Mouse (Mus musculus): ENCODE data around the gene Myo1h. TPM values are rescaled to one million over a fixed set of nuclear protein-coding genes. Genes with fewer than 3 reads are reported as not detected.

Myo1h gene
- polyA plus RNA-seq, 1 experiment from 2014 or later = 0.28 TPM

DNA sequence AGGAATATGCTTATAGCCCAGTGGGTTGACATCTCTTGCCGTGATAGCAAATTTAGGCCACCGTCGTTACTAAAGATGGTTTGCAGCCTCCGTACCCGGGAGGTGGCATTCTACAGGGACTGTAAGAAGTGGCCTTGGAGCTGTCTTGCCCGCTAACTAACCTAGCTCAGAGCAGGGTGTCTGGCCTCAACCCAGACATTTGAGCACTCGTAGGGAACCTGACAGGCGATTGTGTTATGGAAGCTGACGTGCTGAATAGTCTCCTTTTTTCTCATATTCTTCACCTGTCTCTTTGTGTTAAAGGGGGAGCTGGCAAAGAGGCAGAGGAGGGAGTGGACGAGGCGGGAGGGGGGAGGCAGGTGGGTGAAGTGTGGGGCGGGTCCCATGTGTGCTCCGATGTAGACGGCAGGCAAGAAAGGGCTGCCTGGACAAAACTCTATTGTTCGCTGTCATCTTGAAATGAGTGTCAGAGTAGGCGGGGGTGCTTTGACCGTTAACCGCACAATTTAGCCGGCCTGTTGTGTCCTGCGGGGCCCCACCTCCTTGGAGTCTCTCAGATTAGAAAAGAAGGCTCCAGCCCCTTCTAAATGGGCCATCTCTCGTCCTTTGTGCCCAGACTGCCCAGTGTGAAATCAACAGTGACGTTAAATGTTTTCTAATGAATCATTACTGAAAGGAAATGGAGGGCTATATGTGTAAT, 10.3 kb downstream of the Myo1h start:
- Histone ChIP-seq H3K4me3 (ENCODE audit: low read depth, low read length) (no peak overlapping the region), H3K9me3 (ENCODE audit: low read length) (no peaks in the 10 kb centered on the region), H3K27ac (ENCODE audit: low read depth) (no peak overlapping the region), H3K9ac (replicated peaks) (no peak overlapping the region), H3K4me1 (ENCODE audit: insufficient read depth) (no peaks in the 10 kb centered on the region), H3K36me3 (replicated peaks; ENCODE audit: insufficient read depth, low read length) (no peaks in the 10 kb centered on the region), H3K4me2 (ENCODE audit: low read depth, low read length) (no peak overlapping the region), H3K27me3 (ENCODE audit: insufficient read depth, low read length) (no peaks in the 10 kb centered on the region)
- 78% methylated on average over 22 of the region's 22 CpGs for WGBS (ENCODE audit: insufficient replicate concordance)
- ATAC-seq (no peak), DNase-seq (no peak)
- TF ChIP-seq EP300 (IDR thresholded peaks at IDR 0.05; ENCODE audit: low read depth) (no peak), CTCF (IDR thresholded peaks at IDR 0.05; ENCODE audit: low read depth) (no peak)

DNA sequence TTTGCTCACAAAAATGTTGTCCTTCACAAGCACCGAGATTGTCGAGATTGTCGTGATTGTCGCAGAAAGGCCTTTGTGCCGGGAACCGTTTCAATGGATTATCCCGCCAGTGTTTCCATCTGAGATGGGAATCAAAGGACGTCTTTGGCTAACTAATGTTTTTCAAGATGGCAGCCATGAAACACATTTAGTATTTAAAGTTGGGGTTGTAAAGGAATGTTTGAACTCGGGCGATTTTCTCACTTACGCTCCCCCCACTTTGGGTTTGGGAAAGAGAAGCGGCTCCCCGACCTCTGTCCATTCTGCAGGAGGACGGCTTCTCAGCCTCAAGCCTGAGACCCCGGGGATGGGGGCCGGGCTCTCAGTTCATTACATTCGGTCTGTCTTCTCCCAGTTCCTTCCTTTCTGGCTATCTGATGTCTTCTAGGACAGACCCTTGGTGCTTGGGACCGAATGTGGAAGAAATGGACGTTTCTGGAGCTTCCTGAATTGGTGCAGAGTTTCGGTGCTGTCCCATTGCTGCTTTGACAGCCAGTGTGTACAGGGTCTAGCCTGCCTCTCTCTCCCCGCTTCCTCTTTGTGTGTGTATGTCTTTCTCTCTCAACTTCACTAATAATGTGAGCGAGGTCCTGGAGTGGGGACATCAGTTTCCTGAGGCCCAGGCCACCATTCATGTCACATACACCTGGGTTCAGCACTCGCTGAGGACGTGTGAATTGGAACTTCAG, 11.1 kb downstream of the Myo1h start:
- TF ChIP-seq CTCF (IDR thresholded peaks at IDR 0.05; ENCODE audit: low read depth) = no peak
- no peak for TF ChIP-seq EP300 (IDR thresholded peaks at IDR 0.05; ENCODE audit: low read depth)
- Histone ChIP-seq H3K4me2 (ENCODE audit: low read depth, low read length) (no peak overlapping the region), H3K9ac (replicated peaks) (no peak overlapping the region), H3K36me3 (replicated peaks; ENCODE audit: insufficient read depth, low read length) (no peaks in the 10 kb centered on the region), H3K9me3 (ENCODE audit: low read length) (no peaks in the 10 kb centered on the region), H3K4me3 (ENCODE audit: low read depth, low read length) (no peak overlapping the region), H3K27ac (ENCODE audit: low read depth) (no peak overlapping the region), H3K27me3 (ENCODE audit: insufficient read depth, low read length) (no peaks in the 10 kb centered on the region), H3K4me1 (ENCODE audit: insufficient read depth) (no peaks in the 10 kb centered on the region)
- ATAC-seq = no peak
- no peak for DNase-seq
- 74% methylated on average over 24 of the region's 24 CpGs for WGBS (ENCODE audit: insufficient replicate concordance)

DNA sequence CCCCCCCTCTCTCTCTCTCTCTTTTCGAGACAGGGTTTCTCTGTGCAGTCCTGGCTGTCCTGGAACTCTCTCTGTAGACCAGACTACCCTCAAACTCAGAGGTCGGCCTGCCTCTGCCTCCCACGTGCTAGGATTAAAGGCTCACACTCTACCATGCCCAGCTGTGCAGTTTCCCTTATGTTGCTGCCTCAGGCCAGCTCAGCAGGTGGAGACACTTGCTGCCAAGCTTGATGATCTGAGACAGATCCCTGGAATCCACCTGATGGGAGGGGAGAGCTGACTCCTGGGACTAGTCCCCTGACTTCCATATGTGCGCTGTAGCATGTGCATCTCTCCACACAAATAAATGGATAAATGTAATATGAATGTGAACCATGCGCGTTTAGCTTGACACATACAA, 14.2 kb downstream of the Myo1h start:
- H3K36me3 ChIP-seq (replicated peaks; ENCODE audit: insufficient read depth, low read length) = no peaks in the 10 kb centered on the region
- H3K27me3 ChIP-seq (ENCODE audit: insufficient read depth, low read length) = no peaks in the 10 kb centered on the region
- no peak for DNase-seq
- no peak overlapping the region for H3K4me3 ChIP-seq (ENCODE audit: low read depth, low read length)
- H3K4me2 ChIP-seq (ENCODE audit: low read depth, low read length) = no peak overlapping the region
- H3K9ac ChIP-seq (replicated peaks) = no peak overlapping the region
- H3K4me1 ChIP-seq (ENCODE audit: insufficient read depth) = no peaks in the 10 kb centered on the region
- ATAC-seq = no peak
- WGBS (ENCODE audit: insufficient replicate concordance) = 66% methylated on average over 6 of the region's 6 CpGs
- H3K9me3 ChIP-seq (ENCODE audit: low read length) = no peaks in the 10 kb centered on the region
- no peak overlapping the region for H3K27ac ChIP-seq (ENCODE audit: low read depth)
- TF ChIP-seq CTCF (IDR thresholded peaks at IDR 0.05; ENCODE audit: low read depth) (no peak), EP300 (IDR thresholded peaks at IDR 0.05; ENCODE audit: low read depth) (no peak)

DNA sequence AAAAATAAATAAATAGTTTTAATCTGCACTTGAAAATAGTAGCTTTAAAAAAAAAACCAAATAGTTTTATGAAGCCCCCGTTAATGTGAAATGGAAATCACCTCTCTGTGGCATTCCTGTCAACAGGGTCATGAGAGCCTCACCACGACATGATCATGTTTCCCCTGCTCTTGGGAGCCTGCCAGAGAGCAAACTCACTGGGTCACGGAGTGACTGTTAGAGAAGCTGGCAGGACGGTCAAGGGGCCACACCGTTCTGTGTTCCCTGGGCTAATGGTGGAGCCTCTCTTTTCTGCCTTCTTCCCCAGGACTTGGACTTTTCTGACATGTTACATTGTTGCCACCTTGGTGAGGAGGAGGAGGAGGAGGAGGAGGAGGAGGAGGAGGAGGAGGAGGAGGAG, 17.5 kb downstream of the Myo1h start:
- Histone ChIP-seq H3K4me3 (ENCODE audit: low read depth, low read length) (no peak overlapping the region), H3K27me3 (ENCODE audit: insufficient read depth, low read length) (no peaks in the 10 kb centered on the region), H3K27ac (ENCODE audit: low read depth) (no peak overlapping the region), H3K9ac (replicated peaks) (no peak overlapping the region), H3K4me2 (ENCODE audit: low read depth, low read length) (no peak overlapping the region), H3K4me1 (ENCODE audit: insufficient read depth) (no peaks in the 10 kb centered on the region), H3K36me3 (replicated peaks; ENCODE audit: insufficient read depth, low read length) (no peaks in the 10 kb centered on the region), H3K9me3 (ENCODE audit: low read length) (no peaks in the 10 kb centered on the region)
- DNase-seq (peak; percentile 55), ATAC-seq (no peak; the same call in 1 of the 2 replicates)
- TF ChIP-seq CTCF (IDR thresholded peaks at IDR 0.05; ENCODE audit: low read depth) = no peak
- no peak for TF ChIP-seq EP300 (IDR thresholded peaks at IDR 0.05; ENCODE audit: low read depth)
- 47% methylated on average over 5 of the region's 5 CpGs for WGBS (ENCODE audit: insufficient replicate concordance)

DNA sequence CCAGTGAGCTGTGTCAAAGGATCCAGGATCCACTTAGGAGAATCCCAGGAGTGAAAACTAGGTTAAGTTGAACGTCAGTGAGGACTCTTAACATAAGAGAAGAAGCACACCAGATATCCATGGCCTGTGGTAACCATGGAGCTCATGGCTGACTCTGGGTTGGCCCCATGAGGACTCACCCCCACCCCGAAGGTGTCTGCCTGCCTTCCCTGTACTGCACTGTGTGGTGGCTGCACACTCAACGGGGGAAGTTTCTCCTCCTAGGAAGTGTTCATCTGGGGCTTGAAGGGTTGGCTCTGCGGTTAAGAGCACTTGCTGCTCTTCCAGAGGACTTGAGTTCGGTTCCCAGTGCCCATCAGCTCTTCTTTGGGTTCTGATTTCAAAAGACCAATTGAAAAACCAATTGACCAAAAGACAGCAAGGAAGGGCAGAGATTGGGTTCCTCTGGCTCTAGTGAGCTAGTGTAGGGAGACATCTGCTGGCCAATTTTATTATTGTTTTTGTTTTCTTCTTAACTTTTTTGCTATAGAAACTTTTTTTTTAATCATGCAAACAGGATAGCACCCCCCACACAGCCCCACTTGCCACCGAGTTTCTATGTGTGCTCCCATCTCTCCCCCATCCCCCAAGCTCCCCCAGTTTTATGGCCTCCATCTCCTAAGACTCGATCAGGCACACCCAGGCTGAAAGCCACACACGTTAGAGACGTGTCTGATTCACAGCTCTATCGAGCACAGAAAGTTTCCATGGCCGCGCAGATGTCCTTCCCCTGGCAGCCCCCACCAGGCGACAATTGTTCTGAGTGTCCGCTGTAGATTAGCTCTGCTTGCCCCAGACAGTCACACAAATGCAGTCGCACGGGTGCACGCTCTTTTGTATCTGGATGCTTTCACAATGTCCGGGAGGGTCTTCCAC, 20.1 kb downstream of the Myo1h start:
- WGBS (ENCODE audit: insufficient replicate concordance) = 45% methylated on average over 18 of the region's 18 CpGs
- H3K9me3 ChIP-seq (ENCODE audit: low read length) = no peaks in the 10 kb centered on the region
- no peaks in the 10 kb centered on the region for H3K27me3 ChIP-seq (ENCODE audit: insufficient read depth, low read length)
- no peaks in the 10 kb centered on the region for H3K4me1 ChIP-seq (ENCODE audit: insufficient read depth)
- no peaks in the 10 kb centered on the region for H3K36me3 ChIP-seq (replicated peaks; ENCODE audit: insufficient read depth, low read length)
- H3K27ac ChIP-seq (ENCODE audit: low read depth) = no peak overlapping the region
- H3K9ac ChIP-seq (replicated peaks) = no peak overlapping the region
- no peak for DNase-seq
- peak overlapping the region; percentile 60 for H3K4me2 ChIP-seq (ENCODE audit: low read depth, low read length)
- H3K4me3 ChIP-seq (ENCODE audit: low read depth, low read length) = no peak overlapping the region
- TF ChIP-seq EP300 (IDR thresholded peaks at IDR 0.05; ENCODE audit: low read depth) (no peak), CTCF (IDR thresholded peaks at IDR 0.05; ENCODE audit: low read depth) (peak; percentile 65)
- ATAC-seq = peak; percentile 25; the same call in 1 of the 2 replicates

DNA sequence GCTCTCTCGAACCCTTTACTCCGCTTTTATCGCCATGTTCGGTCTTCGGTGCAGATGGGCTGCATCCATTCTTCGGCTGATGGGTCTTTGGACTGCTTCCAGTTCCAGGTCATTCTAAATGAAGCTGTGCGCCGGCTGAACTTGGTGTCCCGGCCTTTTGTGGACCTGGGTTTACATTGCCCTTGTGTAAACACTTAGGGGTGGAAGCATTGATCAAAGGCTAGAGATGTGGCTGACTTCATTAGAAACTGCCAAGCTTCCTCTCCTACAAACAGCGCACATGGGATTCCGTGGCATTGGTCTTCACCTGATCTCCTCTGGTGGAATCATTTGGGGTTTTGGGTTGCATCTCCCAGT, 20.7 kb downstream of the Myo1h start:
- Histone ChIP-seq H3K9ac (replicated peaks) (no peak overlapping the region), H3K36me3 (replicated peaks; ENCODE audit: insufficient read depth, low read length) (no peaks in the 10 kb centered on the region), H3K27me3 (ENCODE audit: insufficient read depth, low read length) (no peaks in the 10 kb centered on the region), H3K4me3 (ENCODE audit: low read depth, low read length) (no peak overlapping the region), H3K4me1 (ENCODE audit: insufficient read depth) (no peaks in the 10 kb centered on the region), H3K27ac (ENCODE audit: low read depth) (no peak overlapping the region), H3K9me3 (ENCODE audit: low read length) (no peaks in the 10 kb centered on the region), H3K4me2 (ENCODE audit: low read depth, low read length) (peak overlapping the region; percentile 60)
- TF ChIP-seq CTCF (IDR thresholded peaks at IDR 0.05; ENCODE audit: low read depth) (no peak), EP300 (IDR thresholded peaks at IDR 0.05; ENCODE audit: low read depth) (no peak)
- ATAC-seq = peak; percentile 57
- WGBS (ENCODE audit: insufficient replicate concordance) = 60% methylated on average over 11 of the region's 11 CpGs
- peak; percentile 29 for DNase-seq
